Mouse (Mus musculus): Measurements from ENCODE around the gene 3100002H09Rik. TPM values are rescaled to one million over a fixed set of nuclear protein-coding genes. Genes with fewer than 3 reads are reported as not detected.

The 3100002H09Rik gene
- total RNA-seq (2015): not detected in 2 replicates
- not detected in 2 replicates for total RNA-seq (2017)

- no peak for ATAC-seq (ENCODE audit: poor library complexity, severe bottlenecking)
These were observed at the start of gene 3100002H09Rik for GRCm38 (mm10) chr4:124610703-124611102. TSS of gene 3100002H09Rik (minus strand) at chr4:124610803.

GRCm38 (mm10) chr4:124659251-124660217 lies 48.9 kb upstream of the 3100002H09Rik start:
- ATAC-seq (ENCODE audit: poor library complexity, severe bottlenecking): no peak

- no peak for ATAC-seq (ENCODE audit: poor library complexity, severe bottlenecking)
These were observed 47.8 kb upstream of the 3100002H09Rik start for GRCm38 (mm10) chr4:124658412-124658851.

GRCm38 (mm10) chr4:124657781-124658180 lies 47.2 kb upstream of the 3100002H09Rik start:
- ATAC-seq (ENCODE audit: poor library complexity, severe bottlenecking): no peak

GRCm38 (mm10) chr4:124656854-124657650 lies 46.4 kb upstream of the 3100002H09Rik start:
- ATAC-seq (ENCODE audit: poor library complexity, severe bottlenecking): peak; percentile 62

GRCm38 (mm10) chr4:124656518-124656853 lies 45.9 kb upstream of the 3100002H09Rik start, which contains the start of gene Pou3f1:
TSS of gene Pou3f1 (plus strand) at chr4:124656807.
- ATAC-seq (ENCODE audit: poor library complexity, severe bottlenecking): no peak

- ATAC-seq (ENCODE audit: poor library complexity, severe bottlenecking): no peak
These were observed 42.3 kb upstream of the 3100002H09Rik start for GRCm38 (mm10) chr4:124652886-124653285.

- ATAC-seq (ENCODE audit: poor library complexity, severe bottlenecking): no peak
These were observed 37.3 kb upstream of the 3100002H09Rik start for GRCm38 (mm10) chr4:124647909-124648308.

GRCm38 (mm10) chr4:124646591-124646990 lies 36.0 kb upstream of the 3100002H09Rik start:
- no peak for ATAC-seq (ENCODE audit: poor library complexity, severe bottlenecking)

GRCm38 (mm10) chr4:124644974-124645433 lies 34.4 kb upstream of the 3100002H09Rik start:
- peak; percentile 90 for ATAC-seq (ENCODE audit: poor library complexity, severe bottlenecking)

- no peak for ATAC-seq (ENCODE audit: poor library complexity, severe bottlenecking)
These were observed 33.3 kb upstream of the 3100002H09Rik start for GRCm38 (mm10) chr4:124643859-124644258.

- ATAC-seq (ENCODE audit: poor library complexity, severe bottlenecking): no peak
These were observed 29.1 kb upstream of the 3100002H09Rik start for GRCm38 (mm10) chr4:124639715-124640114.

GRCm38 (mm10) chr4:124633281-124633680 lies 22.7 kb upstream of the 3100002H09Rik start:
- ATAC-seq (ENCODE audit: poor library complexity, severe bottlenecking): no peak

GRCm38 (mm10) chr4:124632856-124633255 lies 22.3 kb upstream of the 3100002H09Rik start:
- ATAC-seq (ENCODE audit: poor library complexity, severe bottlenecking): no peak

- ATAC-seq (ENCODE audit: poor library complexity, severe bottlenecking): no peak
These were observed 20.9 kb upstream of the 3100002H09Rik start for GRCm38 (mm10) chr4:124631456-124631855.

- ATAC-seq (ENCODE audit: poor library complexity, severe bottlenecking): no peak
These were observed 16.2 kb upstream of the 3100002H09Rik start for GRCm38 (mm10) chr4:124626836-124627235.

- no peak for ATAC-seq (ENCODE audit: poor library complexity, severe bottlenecking)
These were observed 13.5 kb upstream of the 3100002H09Rik start for GRCm38 (mm10) chr4:124624111-124624581.

- no peak for ATAC-seq (ENCODE audit: poor library complexity, severe bottlenecking)
These were observed 12.0 kb upstream of the 3100002H09Rik start for GRCm38 (mm10) chr4:124622566-124622965.

GRCm38 (mm10) chr4:124621406-124621805 lies 10.8 kb upstream of the 3100002H09Rik start:
- no peak for ATAC-seq (ENCODE audit: poor library complexity, severe bottlenecking)

- ATAC-seq (ENCODE audit: poor library complexity, severe bottlenecking): no peak
These were observed 8.0 kb upstream of the 3100002H09Rik start for GRCm38 (mm10) chr4:124618599-124618998.

GRCm38 (mm10) chr4:124616636-124617035 lies 6.0 kb upstream of the 3100002H09Rik start:
- no peak for ATAC-seq (ENCODE audit: poor library complexity, severe bottlenecking)

All from megakaryocyte, adult 5-6 weeks (primary cell).